Mouse (Mus musculus): ENCODE measurements at regions not wholly inside any gene's neighbourhood (a gene's known extent, or its start where the extent isn't known, plus 50 kb on each side); places are given as distances from the start of the nearest gene placed in this dataset.

- Histone ChIP-seq H3K27ac (ENCODE audit: insufficient read depth, low read depth) (no peak overlapping the region), H3K36me3 (replicated peaks in 1 of 2; ENCODE audit: control insufficient read depth in 1 of 2, insufficient read depth in 1 of 2, low read length in 1 of 2) (no peaks in the 10 kb centered on the region), H3K4me2 (ENCODE audit: insufficient read depth, low read depth, poor library complexity, severe bottlenecking) (peak overlapping the region; percentile 42), H3K9me3 (replicated peaks; ENCODE audit: low read length) (no peaks in the 10 kb centered on the region), H3K4me1 (ENCODE audit: control insufficient read depth in 1 of 2, insufficient read depth in 2 of 2) (peaks cover 5 to 31% of the 10 kb centered on the region in 2 experiments), H3K79me2 (replicated peaks; ENCODE audit: control insufficient read depth, extremely low read depth, insufficient read depth, poor library complexity, severe bottlenecking) (no peaks in the 10 kb centered on the region), H3K9ac (ENCODE audit: insufficient read depth, low read depth) (no peak overlapping the region), H3K27me3 (replicated peaks) (no peaks in the 10 kb centered on the region), H3K4me3 (replicated peaks in 1 of 3; ENCODE audit: low read depth in 2 of 3, low read length in 2 of 3, poor library complexity in 1 of 3) (no peak overlapping the region)
- dilution Hi-C loops (cut with MboI; ENCODE audit: extremely low pct_ligation_motif_present, extremely low pct_unique_long_range_greater_than_20kb, low sequenced_read_pairs) (no loop called here), in situ Hi-C loops (cut with MboI; ENCODE audit: low pct_ligation_motif_present, low pct_unique_long_range_greater_than_20kb, low sequenced_read_pairs) (no loop called here)
- TF ChIP-seq HCFC1 (IDR thresholded peaks at IDR 0.05; ENCODE audit: low read depth, low read length): no peak
- TF ChIP-seq POLR2AphosphoS2 (IDR thresholded peaks at IDR 0.05; ENCODE audit: low read depth, low read length): no peak
- TF ChIP-seq POLR2A (IDR thresholded peaks at IDR 0.05; ENCODE audit: low read depth, low read length): no peak
- TF ChIP-seq RAD21 (IDR thresholded peaks at IDR 0.05; ENCODE audit: low read depth, low read length): peak; percentile 55
- TF ChIP-seq BHLHE40 (IDR thresholded peaks at IDR 0.05; ENCODE audit: low read depth, low read length): no peak
- no peak for TF ChIP-seq MAZ (IDR thresholded peaks at IDR 0.05; ENCODE audit: low read depth, low read length)
- TF ChIP-seq ZC3H11A (IDR thresholded peaks at IDR 0.05; ENCODE audit: low read depth, low read length): 0 out of 2 replicates have a peak, but pooled peaks have one; percentile 5
- peak in 1 of 2 experiments; percentile 73; a peak in 2 of 4 replicates for TF ChIP-seq CTCF (conservative IDR thresholded peaks at IDR 0.05 in 1 of 2, IDR thresholded peaks at IDR 0.05 in 1 of 2; ENCODE audit: low read depth in 2 of 2, low read length in 2 of 2)
- TF ChIP-seq NELFE (IDR thresholded peaks at IDR 0.05; ENCODE audit: low read depth, low read length): no peak
- peak; percentile 51 for TF ChIP-seq SMC3 (IDR thresholded peaks at IDR 0.05; ENCODE audit: low read depth, low read length)
- no peak for TF ChIP-seq ZNF384 (IDR thresholded peaks at IDR 0.05; ENCODE audit: low read depth, low read length)
- TF ChIP-seq IRF4 (IDR thresholded peaks at IDR 0.05; ENCODE audit: low read depth, low read length): no peak
- no peak for TF ChIP-seq USF1 (IDR thresholded peaks at IDR 0.05; ENCODE audit: low read depth, low read length)
- no peak for TF ChIP-seq CHD1 (IDR thresholded peaks at IDR 0.05; ENCODE audit: low read depth, low read length)
- TF ChIP-seq ELF1 (IDR thresholded peaks at IDR 0.05; ENCODE audit: low read depth, low read length): no peak
- no peak for TF ChIP-seq MYC (IDR thresholded peaks at IDR 0.05; ENCODE audit: low read depth, low read length)
- TF ChIP-seq JUN (IDR thresholded peaks at IDR 0.05; ENCODE audit: insufficient read depth, low read depth, low read length): no peak
- DNase-seq (ENCODE audit: extremely low read depth): peak; percentile 38
Measured at GRCm38 (mm10) chr13:42244240-42245086, 56.8 kb upstream of the Edn1 start.

DNA sequence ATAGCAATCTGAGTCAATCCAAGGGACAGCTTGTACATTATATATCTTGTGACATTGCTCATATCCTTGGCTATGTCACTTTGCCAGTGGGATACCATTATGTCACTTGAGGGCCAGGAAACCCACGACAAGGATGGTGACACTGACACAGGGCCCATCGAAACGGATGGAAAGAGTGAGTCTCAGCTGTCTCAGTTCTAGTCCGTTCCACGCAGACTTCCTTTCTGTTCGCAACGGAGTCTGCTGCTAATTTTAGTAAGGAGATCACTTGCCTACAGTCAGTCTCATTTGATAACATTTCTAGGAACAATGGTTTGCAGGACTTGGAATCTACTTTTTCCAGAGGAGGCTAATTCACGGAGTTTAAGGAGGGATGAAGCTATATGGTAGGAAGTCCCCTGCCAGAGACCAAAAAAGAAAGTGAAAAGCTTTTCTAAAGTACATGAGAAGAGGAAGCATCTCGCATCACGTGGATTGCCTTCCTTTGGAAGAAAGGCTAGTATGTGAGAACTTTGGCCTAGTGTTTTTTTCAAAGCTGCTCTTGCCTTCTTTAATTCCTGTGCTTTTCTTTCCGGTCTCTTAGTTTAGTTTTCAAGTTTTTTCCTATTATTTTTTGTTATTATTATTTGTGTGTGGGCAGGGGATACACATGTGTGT is 55.4 kb upstream of the Edn1 start:
- Histone ChIP-seq H3K4me3 (replicated peaks in 1 of 3; ENCODE audit: low read depth in 2 of 3, low read length in 2 of 3, poor library complexity in 1 of 3) (peak overlapping the region in 2 of 3 experiments; percentile 2 to 43), H3K9ac (ENCODE audit: insufficient read depth, low read depth) (no peak overlapping the region), H3K4me1 (ENCODE audit: control insufficient read depth in 1 of 2, insufficient read depth in 2 of 2) (peaks cover 5 to 31% of the 10 kb centered on the region in 2 experiments), H3K27ac (ENCODE audit: insufficient read depth, low read depth) (no peak overlapping the region), H3K79me2 (replicated peaks; ENCODE audit: control insufficient read depth, extremely low read depth, insufficient read depth, poor library complexity, severe bottlenecking) (no peaks in the 10 kb centered on the region), H3K27me3 (replicated peaks) (no peaks in the 10 kb centered on the region), H3K36me3 (replicated peaks in 1 of 2; ENCODE audit: control insufficient read depth in 1 of 2, insufficient read depth in 1 of 2, low read length in 1 of 2) (no peaks in the 10 kb centered on the region), H3K4me2 (ENCODE audit: insufficient read depth, low read depth, poor library complexity, severe bottlenecking) (peak overlapping the region; percentile 82), H3K9me3 (replicated peaks; ENCODE audit: low read length) (no peaks in the 10 kb centered on the region)
- dilution Hi-C loops (cut with MboI; ENCODE audit: extremely low pct_ligation_motif_present, extremely low pct_unique_long_range_greater_than_20kb, low sequenced_read_pairs) (no loop called here), in situ Hi-C loops (cut with MboI; ENCODE audit: low pct_ligation_motif_present, low pct_unique_long_range_greater_than_20kb, low sequenced_read_pairs) (no loop called here)
- DNase-seq (ENCODE audit: extremely low read depth): peak; percentile 60
- TF ChIP-seq POLR2A (IDR thresholded peaks at IDR 0.05; ENCODE audit: low read depth, low read length): no peak
- TF ChIP-seq ZKSCAN1 (IDR thresholded peaks at IDR 0.05; ENCODE audit: borderline replicate concordance, low read depth, low read length): no peak
- TF ChIP-seq UBTF (IDR thresholded peaks at IDR 0.05; ENCODE audit: low read depth, low read length): no peak
- no peak for TF ChIP-seq MAFK (IDR thresholded peaks at IDR 0.05; ENCODE audit: insufficient replicate concordance, low read length)
- peak; percentile 74 for TF ChIP-seq MEF2A (IDR thresholded peaks at IDR 0.05; ENCODE audit: borderline replicate concordance, low read depth, low read length)
- TF ChIP-seq NELFE (IDR thresholded peaks at IDR 0.05; ENCODE audit: low read depth, low read length): no peak
- peak; percentile 52 for TF ChIP-seq USF2 (conservative IDR thresholded peaks at IDR 0.05; ENCODE audit: low read depth, low read length)
- TF ChIP-seq SMC3 (IDR thresholded peaks at IDR 0.05; ENCODE audit: low read depth, low read length): no peak
- TF ChIP-seq EP300 (IDR thresholded peaks at IDR 0.05; ENCODE audit: low read length): peak; percentile 75
- peak; percentile 16; the same call in 1 of the 2 replicates for TF ChIP-seq CHD2 (IDR thresholded peaks at IDR 0.05; ENCODE audit: low read length)
- no peak for TF ChIP-seq CTCF (conservative IDR thresholded peaks at IDR 0.05 in 1 of 2, IDR thresholded peaks at IDR 0.05 in 1 of 2; ENCODE audit: low read depth in 2 of 2, low read length in 2 of 2)
- peak; percentile 56; the same call in 1 of the 2 replicates for TF ChIP-seq MYC (IDR thresholded peaks at IDR 0.05; ENCODE audit: low read depth, low read length)
- no peak for TF ChIP-seq ZC3H11A (IDR thresholded peaks at IDR 0.05; ENCODE audit: low read depth, low read length)
- TF ChIP-seq TCF12 (IDR thresholded peaks at IDR 0.05; ENCODE audit: low read depth, low read length): no peak
- peak; percentile 53 for TF ChIP-seq USF1 (IDR thresholded peaks at IDR 0.05; ENCODE audit: low read depth, low read length)
- peak; percentile 56; the same call in 1 of the 2 replicates for TF ChIP-seq IRF4 (IDR thresholded peaks at IDR 0.05; ENCODE audit: low read depth, low read length)
- no peak for TF ChIP-seq KAT2A (IDR thresholded peaks at IDR 0.05; ENCODE audit: insufficient replicate concordance, low read length)
- TF ChIP-seq MAX (IDR thresholded peaks at IDR 0.05; ENCODE audit: low read length): peak; percentile 73
- TF ChIP-seq JUND (conservative IDR thresholded peaks at IDR 0.05; ENCODE audit: low read depth, low read length): peak; percentile 79
- TF ChIP-seq E2F4 (IDR thresholded peaks at IDR 0.05; ENCODE audit: insufficient replicate concordance, low read depth, low read length): no peak
